Mouse (Mus musculus) WW6 (cell line): ENCODE measurements around the gene Supt20.

Experiments used
- DNase-seq: peaks from one replicate; pipeline ENCODE4 v3.0.0-alpha.2; 2013; ENCODE audit warnings: low read depth, low spot score

Gene Supt20

DNA sequence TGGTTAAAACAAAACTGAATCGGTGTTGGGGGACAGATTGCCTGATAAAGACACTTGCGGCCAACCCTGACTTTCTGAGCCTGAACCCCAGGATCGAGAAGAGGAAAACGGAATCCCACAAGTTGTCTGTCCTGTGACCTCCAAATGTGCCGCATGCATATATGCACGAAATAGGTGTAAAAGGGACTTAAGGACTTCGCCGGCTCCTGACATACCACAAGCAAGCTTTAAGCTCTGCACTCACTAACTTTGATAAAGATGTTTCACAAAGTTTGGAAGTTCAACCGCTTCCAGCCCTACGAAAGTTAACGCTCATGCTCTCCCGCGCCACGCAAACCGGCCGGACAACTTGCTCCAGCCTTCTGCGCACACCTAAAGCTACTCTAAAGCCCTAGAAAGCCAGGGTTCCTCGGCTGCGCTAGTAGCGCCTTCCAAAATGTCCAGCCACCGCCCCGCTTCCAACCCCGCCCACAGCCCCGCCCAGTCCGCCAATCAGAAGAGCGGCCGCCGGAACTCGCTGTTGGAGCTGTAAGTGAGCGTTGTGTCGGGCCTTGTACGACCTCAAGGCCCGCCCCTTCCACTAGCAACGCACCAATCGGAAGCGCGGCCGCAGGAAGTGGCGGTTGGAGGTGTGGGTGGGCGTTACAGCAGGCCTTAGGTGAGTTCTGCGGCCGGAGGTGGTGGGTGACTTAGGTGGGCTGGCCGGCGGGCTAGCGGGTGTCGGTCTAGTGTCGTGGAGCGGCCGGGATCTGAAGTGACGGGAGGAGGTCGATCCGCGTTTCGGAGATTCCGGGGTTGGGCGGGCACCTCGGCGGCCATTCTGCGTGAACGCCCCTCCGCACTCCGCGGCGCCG is at the start of gene Supt20:
Gene Supt20 (plus strand): TSS at position 606 of the 854 bp plus-strand sequence.
- DNase-seq = peak; percentile 93

DNA sequence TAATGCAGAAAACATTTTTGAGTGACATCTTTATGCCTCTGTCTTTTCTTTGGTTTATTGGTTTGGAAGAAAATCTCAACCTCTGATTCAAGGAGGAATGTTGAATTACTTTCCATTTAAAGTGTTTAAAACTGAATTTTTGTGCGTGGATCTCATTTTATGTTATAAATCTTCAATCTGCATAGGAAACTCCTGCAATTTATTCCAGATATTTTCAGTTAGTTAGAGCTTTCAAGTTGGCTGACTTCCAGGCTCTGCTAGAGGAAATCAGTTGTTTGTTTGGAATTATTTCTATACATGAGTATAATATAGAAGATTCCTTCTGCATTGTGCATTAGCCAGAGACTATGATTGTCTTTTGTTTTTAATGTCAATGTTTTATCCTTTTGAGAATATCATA is 49.8 kb upstream of the Supt20 start:
- DNase-seq = no peak

DNA sequence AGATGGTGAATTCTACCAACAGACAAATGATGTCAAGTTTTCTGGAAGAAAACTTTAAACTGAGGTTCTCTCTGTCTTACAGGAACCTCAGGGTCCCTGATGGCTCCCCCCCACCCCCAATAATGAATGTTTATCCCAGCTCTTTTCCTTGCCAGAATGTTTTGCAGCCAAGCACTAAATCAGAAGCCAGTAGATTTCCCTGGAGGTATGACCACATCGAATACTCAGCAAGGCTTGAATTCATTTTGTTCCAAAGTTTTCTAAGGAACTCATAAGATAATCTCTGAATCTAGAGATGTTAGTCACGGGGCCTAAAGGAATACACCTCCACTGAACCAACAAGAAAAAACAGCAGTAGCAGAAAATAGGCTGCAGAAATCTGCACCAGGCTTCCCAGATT is 45.0 kb upstream of the Supt20 start:
- no peak for DNase-seq

DNA sequence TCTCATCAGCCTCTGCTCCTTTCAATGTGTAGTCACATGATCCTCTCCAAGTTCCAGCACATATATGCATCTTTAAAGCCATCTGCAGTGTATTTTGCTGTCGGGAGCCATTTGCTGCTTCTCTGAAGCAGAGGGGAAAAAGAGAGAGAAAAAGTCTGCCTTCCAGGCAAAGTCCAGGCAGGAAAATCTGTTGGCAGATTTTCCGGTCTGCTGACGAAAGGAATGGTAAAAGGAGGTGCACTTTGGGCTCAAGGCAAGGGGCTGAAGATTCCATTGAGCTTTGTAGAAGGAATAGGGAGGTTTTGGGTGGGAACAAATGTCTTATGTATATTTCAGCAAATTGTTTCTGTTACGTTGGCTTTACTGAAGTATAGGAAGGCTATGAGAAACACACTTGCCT is 41.0 kb upstream of the Supt20 start:
- no peak for DNase-seq

DNA sequence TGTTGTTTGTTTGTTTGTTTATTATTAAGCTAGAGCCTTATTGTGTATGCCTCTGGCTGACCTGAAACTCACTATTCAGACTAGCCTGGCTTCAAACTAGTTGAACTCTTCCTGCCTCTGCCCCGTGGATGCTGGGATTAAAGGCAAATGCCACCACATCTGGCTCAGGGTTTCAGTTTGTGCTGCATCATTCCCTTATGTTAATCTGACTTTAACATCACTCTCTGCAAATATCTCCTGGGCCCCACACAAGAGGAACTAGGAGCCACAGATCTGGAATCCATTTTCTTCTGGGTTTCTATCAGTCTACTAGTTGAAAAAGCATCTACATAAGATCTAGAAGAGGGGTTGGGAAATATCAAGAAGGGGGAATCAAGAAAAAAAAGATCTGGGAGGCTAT is 38.4 kb upstream of the Supt20 start:
- DNase-seq = no peak

DNA sequence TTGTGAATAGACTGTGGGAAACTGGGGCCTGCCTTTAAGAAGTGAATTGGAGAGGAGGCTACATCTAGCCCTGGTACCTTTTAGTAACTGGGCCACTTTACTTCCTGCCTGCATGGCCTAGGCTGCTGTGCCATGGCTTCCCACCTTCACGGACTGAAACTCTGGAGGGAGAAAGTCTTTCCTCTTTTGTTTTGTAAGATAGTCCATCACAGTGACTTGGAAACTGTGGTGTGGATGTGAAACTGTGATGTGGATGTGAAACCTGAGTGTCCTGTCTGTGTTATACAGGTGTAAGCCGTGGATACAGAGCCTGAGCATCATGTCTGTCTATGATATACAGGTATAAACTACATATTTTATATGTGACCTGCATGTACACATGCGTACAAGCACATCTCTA is 35.5 kb upstream of the Supt20 start:
- DNase-seq = no peak

DNA sequence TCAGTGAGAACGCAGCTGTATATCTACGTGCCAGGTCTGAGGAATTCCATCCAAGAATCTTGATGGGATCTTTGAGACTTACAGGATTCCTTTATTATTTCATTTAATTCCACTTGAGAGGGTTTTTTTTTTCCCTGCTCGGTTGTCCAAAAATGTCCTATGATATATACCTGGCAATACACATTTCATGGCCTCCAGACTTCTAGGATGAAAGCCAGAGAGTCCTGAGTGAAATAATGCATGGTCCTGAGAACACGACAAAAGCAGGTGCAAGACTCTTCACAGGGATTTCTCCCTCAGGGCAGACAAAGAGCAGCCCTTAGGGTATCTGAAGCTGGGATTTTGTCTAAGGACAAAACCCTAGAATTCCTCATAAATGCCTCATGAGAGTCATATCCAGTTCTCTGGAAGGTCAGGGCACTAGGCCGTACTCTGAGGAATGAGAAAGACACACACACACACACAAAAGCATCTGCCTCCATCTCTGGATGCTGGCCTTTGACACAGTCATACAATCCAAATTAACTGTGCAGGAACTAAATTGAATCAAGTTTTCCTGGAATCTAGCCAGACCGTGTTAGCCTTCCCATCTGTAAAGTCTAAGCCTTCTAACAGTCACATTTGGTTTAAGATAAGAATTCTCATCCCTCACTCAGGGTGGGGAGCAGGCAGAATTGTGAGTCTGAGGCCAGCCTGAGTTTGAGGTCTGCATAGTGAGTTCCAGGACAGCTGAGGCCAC is 34.5 kb upstream of the Supt20 start:
- DNase-seq = no peak

DNA sequence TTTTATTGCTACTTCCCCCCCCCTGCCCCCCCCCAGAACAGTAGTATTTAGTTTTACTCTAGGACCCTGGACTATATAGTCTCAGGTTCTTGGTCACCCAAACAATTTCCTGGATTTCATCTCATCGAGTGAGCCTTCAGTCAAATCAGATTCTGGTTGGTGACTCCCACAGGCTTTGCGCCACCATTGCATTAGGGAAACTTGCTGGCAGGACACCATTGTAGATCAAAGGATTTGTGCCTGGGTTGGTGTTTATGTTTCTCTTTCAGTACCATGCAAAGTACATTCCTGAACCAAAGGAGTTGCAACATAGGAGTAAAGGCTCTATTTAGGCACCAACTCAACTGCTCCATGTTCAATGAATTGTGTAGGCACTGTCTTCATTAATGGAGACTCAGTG is 32.9 kb upstream of the Supt20 start:
- no peak for DNase-seq

DNA sequence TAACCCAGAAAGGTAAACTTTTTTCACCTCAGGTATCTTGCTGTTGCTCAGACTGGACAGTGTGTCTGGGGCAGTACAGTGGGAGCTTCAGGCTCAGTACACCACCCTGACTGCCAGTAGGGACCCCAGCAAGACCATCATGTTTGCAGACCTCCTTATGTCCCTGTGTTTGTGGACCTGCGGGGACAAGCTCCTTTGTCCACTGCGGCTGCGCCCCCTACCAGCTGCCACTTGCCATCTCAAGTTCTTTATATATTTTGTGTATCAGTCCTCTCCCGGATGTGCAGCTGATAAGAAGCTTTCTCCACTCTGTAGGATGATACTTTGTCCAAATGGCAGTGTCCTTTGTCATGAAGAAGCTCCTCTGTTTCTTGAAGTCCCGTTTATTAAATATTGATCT is 30.2 kb upstream of the Supt20 start:
- DNase-seq = no peak

DNA sequence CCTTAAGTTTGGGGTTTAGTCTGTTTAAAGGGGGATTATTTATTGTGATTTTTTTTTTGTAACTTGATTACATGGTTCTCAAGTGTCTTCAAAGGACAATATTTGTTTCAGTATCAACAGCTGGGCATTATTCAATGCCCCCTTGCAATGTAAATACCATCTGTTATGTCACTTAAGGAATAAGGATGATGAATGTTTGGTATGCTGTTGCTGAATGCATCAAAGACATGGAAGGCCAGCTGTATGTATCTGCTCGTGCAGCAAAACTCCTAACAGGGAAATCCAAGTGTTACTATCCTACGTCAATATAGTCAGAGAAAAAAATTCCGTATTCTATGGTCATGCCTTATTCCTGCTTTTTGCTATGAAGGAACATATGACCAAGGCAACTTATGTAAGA is 24.5 kb upstream of the Supt20 start:
- DNase-seq = no peak

DNA sequence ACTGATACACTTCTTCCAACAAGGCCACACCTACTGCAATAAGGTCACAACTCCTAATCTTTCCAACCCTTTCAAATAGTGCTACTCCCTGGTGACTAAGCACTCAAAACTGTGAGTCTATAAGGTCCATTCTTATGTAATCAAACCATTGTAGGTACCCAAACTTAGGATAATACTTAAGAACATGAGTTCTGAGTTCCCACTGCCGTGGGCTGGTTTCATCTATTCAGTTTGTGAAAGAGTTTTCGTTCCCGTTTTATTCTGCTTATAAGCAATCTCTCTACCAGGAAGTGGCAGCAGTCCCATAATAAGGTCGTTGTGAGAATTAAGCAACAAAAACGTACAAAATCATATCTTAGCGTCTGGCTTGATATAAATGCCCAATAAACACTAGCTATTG is 23.9 kb upstream of the Supt20 start:
- DNase-seq = no peak

DNA sequence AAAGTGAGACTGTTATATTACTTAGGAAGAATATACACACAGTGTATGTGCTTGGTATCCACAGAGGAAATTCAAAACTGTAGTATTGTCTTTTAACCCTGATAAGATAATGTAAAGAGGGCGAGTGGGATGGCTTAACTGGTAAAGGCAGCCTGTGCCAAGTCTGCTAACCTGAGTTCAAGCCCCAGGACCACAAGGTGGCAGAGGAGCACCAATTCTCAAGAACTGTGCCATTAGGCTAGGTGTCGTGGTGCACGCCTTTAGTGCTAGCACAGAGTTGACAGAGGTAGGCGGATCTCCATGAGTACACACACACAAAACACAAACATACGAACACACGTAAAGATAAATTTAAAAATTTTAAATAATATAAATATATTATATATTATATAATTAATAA is 23.0 kb upstream of the Supt20 start:
- DNase-seq = no peak

DNA sequence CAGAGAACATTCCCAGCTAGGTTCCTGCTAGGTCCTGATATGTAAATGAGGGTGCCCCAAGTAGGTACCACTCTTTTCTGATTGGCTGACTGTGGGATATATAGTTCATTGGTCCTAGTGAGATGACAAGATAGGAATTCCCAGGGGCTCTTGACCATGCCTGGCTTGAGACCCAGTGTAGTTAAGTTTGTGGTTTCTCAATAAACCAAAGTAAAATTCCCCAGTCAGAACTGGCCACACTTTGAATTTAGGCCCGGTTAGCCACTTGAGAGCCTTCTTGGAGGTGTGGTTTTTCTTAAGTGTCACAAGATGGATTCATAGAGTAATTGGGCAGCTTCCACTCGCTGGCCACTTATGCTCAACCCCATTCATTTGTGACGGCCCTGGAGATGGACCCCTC is 20.5 kb upstream of the Supt20 start:
- no peak for DNase-seq

DNA sequence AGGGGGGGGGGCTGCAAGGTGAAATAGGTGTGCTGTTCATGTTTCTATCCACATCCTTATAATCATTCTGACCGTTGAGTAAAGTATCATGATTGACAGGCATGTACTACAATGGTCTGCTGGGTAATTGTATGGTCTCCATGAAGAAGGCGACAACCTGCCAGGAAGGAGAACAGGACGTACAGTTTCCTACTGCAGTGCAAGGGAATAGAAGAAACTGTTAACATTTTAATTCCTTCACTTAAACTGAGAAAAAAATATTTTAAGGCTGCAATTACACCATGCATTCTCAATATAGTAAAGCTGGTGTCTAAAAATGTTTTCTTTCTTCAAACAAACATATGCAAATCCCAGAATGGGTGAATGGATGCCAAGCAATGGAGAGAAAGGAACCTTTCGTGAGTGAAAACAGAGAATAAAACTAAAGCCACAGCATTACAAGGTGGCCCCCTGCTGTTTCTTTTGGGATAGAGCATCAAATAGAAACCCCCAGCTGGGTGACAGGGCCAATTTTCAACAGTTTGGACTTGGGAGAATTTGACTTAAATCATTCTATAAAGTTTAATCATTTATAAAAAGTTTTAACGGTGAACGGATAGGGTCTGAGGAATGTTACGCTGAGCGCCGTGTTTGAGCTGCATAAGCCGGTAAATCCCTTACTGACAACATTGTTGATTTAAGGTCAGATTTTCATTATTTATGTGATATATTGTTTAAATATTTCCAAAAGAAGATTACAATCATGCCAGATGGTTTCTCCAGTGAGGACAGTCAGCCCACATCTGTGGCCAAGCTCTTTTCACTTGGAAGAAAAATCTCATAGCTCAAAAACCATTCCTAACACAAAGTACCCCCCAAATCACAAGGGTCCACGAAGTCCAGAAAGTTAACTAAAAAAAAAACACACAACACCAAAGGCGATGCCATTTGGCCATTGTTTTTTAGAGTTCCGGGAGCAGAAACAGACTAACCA is 19.8 kb upstream of the Supt20 start:
- DNase-seq = no peak

DNA sequence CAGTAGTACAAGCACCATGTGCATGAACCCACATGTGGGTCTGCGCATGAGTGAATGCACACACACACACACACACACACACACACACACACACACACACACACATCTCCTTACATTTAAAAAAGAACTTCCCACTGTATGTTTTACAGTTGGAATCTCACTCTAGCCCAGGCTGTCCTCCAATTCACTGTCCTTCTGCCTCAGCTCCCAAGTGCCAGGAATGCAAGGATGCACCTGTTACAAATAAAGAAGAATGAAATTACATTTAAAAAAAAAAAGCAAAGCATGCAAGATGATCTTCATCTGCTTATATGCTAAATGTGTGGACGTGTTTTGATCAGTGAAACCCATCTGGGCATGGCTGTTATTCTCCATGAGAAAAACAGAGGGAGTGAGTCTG is 15.8 kb upstream of the Supt20 start:
- no peak for DNase-seq

DNA sequence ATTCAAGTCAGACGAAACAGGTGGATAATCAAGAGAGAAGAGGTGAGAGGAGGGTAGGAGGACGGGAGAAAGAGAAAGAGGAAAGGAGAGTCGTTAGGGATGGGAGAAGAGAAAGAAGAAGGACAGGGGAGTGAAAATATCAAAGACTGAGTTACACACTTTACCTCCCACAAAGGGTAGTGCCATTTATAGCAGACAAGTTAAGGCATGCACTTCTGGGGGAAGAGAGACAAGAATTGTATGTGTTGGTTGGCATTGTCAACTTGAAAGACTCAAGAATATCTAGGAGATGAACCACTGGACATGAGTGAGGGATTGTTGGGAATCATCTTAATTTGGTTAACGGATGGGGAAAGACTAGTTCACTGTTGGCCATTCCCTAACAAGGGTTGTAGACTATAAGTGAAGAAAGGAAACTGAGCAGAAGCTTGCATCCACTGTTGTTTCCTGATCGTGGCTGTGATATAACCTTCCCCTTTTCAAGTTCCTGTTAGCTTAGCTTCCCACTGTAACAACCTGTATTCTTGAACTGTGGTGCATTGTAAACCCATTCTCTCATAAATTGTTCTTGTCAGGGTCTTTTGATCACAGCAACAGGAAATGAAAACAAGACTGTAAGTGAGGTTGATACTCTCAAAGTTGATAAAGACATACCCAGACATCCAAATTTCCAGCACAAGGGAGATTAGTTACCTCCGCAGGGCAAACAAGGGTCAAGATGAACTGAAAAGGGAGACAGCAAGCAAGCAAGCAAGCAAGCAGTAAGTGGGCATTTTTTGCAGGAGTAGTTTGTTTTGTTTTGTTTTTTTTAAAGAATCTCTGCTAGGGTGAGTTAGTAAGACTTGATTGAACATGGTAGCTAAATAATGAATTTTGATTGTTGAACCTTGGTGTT is 11.1 kb upstream of the Supt20 start:
- no peak for DNase-seq

DNA sequence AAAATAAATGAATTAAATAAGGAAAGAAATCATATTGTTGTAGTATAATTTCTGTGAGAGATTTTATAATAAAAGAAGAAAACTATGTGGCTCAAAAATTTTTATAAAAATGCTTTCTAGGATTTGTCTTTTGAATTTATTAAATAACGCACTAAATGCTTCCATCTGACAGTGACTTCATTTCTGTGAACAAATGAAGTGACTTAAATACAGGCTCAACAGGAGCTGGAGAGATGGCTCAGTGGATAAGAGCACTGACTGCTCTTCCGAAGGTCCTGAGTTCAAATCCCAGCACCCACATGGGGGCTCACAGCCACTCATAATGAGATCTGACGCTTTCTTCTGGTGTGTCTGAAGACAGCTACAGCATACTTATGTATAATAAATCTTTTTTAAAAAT is 7.4 kb upstream of the Supt20 start:
- DNase-seq = no peak

DNA sequence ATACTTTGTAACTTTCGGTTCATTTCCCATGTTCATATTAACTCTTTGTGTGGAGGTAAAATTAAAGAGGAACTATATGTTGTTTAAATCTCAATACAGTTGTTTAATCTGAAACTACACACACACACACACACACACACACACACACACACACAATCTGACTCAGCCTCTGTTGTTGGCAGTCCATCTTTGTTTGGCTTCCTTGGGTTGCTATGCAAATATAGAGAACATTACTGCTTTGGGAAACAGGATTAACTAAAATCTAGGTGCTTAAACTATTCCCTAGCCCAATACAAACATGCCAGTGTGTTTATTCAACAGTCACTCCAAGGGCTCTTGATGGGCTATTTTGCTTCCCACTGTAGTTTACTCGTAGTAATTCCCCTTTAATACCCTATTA is 5.4 kb upstream of the Supt20 start:
- no peak for DNase-seq

DNA sequence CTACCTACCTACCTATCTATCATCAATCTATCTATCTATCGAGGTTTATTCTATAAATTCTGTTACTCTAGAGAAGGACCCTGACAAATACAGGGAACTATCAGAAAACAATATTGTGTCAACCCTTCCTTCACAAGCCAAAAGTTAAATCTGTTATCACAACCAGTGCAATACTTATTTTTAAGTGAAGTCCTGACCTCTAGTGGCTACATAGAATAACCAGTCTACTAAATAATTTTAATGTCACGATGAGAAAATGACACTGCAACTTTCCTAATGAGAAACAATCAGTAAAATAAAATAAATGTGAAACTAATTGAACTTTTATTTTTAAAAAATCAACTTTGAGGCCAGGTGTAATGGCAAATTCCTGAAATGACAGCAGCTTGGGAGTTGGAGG is 3.5 kb upstream of the Supt20 start:
- no peak for DNase-seq

DNA sequence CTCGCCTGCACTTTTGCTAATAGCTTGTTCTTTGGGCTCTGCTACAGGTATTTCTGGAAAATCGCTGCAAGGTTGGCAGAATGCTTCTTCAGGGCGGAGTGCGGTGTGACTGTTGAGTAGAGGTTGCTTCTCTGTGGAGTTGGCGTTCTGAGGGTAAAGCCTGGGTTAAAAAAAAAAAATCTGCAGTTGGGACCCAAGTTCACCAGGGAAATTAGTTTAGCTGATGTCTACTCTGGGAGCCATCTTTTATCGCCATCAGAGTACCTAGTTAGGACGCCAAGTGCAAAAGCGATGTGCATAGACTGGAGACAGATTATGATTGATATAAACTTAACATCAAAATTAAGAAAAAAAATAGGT is 429 bp downstream of the Supt20 start:
- no peak for DNase-seq

DNA sequence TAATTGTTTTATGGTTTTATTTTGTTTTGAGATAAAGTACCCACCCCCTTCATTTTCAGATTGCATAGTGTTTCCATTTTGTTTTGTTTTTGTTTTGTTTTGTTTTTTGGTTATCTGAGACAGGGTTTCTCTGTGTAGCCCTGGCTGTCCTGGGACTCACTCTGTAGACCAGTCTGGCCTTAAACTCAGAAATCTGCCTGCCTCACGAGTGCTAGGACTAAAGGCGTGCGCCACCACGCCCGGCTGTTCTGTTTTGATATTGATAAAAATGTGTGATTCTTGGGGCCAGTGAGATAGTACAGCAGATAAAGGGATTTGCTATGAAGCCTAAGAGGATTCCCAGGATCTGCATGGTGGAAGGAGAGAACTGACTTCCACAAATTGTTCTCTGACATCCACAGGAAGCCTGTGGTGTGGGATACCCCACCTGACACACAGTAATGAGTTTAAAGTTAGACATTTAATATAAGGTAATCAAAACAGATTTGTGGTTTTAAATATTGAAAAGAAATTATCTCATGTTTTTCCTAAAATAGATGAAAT is 7.2 kb downstream of the Supt20 start:
- DNase-seq = no peak
